Mouse (Mus musculus) heart, postnatal 0 days (tissue): ENCODE data around the gene Mlxipl.

Experiments used
- CTCF ChIP-seq: IDR thresholded peaks from 2 replicates; pipeline ENCODE4 v1.5.1; 2016; ENCODE audit warnings: antibody characterized with exemption, control low read depth, low read depth
- EP300 ChIP-seq: IDR thresholded peaks from 2 replicates; pipeline ENCODE4 v1.6.1; 2016; ENCODE audit warnings: antibody characterized with exemption, low read depth

GRCm38 (mm10) chr5:135078482-135078810 lies 11.2 kb upstream of the Mlxipl start:
- TF ChIP-seq CTCF (no peak), EP300 (no peak)
